Mouse (Mus musculus) kidney, embryonic 15.5 days (tissue): Measurements from ENCODE around the gene Rab34. TPM values are rescaled to one million over a fixed set of nuclear protein-coding genes. Genes with fewer than 3 reads are reported as not detected.

Source experiments
- ATAC-seq: fragments of 200-750 bp; cut with Nextera tagmentation; replicated peaks from 2 replicates; pipeline ENCODE4 v1.8.0; 2017; ENCODE audit warnings: moderate TSS enrichment; ENCODE audit not compliant: low FRiP score
- H3K27ac ChIP-seq: fragments of 300-500 bp; sonication (generic); 2 replicates; pipeline ENCODE4 v1.5.1; 2015; ENCODE audit warnings: mild to moderate bottlenecking, inconsistent platforms
- H3K27me3 ChIP-seq: fragments of 300-500 bp; sonication (generic); 2 replicates; pipeline ENCODE4 v1.6.1; 2015; ENCODE audit warnings: inconsistent platforms
- H3K36me3 ChIP-seq: fragments of 300-500 bp; sonication (generic); 2 replicates; pipeline ENCODE4 v1.6.1; 2015; ENCODE audit warnings: inconsistent platforms
- H3K4me1 ChIP-seq: fragments of 300-500 bp; sonication (generic); 2 replicates; pipeline ENCODE4 v1.6.1; 2015; ENCODE audit warnings: inconsistent platforms
- H3K4me2 ChIP-seq: fragments of 300-500 bp; sonication (generic); 2 replicates; pipeline ENCODE4 v1.6.1; 2015; ENCODE audit warnings: moderate library complexity, mild to moderate bottlenecking, inconsistent platforms
- H3K4me3 ChIP-seq: fragments of 300-500 bp; sonication (generic); replicated peaks from 2 replicates; pipeline ENCODE4 v1.5.1; 2015; ENCODE audit warnings: mild to moderate bottlenecking, inconsistent platforms
- H3K9ac ChIP-seq: fragments of 300-500 bp; sonication (generic); 2 replicates; pipeline ENCODE4 v1.6.1; 2015; ENCODE audit warnings: mild to moderate bottlenecking, inconsistent platforms
- H3K9me3 ChIP-seq: fragments of 300-500 bp; sonication (generic); replicated peaks from 2 replicates; pipeline ENCODE4 v1.6.1; 2016; ENCODE audit warnings: inconsistent platforms
- WGBS: fragments of 180-500 bp; shearing (Covaris S2); methylation state at CpG from one replicate; pipeline ENCODE4 v1.1.7; 2015; ENCODE audit warnings: mixed read lengths; 5-methylcytosine and 5-hydroxymethylcytosine counted together
- microRNA-seq: library from miRNA; unstranded; fragments of <30 nt; microRNA quantifications from one replicate; pipeline ENCODE4, GENCODE M21; 2016
- polyA plus RNA-seq: library from polyadenylated mRNA; unstranded; fragments of >200 nt; fragmentation: Nextera tagmentation; extraction: Ambion mirVana; gene quantifications from 2 replicates; pipeline ENCODE4 v1.2.1, GENCODE M21; 2015

Rab34 gene
- polyA plus RNA-seq, 1 experiment from 2014 or later, result 132 TPM

DNA sequence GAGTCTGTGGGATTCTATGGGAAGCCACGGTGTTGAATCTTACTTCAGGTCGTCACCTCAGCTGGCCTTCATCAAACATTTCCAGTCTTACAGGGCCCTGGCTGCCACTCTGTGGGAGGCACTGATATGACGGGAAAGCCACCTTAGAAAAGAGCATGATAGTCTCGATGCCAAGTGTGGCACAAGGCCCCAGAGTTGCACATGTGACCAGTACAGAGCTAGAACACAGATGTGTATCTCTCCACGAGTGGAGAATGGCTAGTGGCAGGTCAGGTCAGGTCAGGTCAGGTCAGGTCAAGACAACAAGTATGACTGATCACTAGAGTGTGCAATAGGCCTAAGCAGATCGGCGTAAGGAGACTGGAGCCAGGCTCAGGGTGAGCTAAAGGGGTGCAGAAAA lies 22.4 kb downstream of the Rab34 start:
- peaks cover 9% of the 10 kb centered on the region for H3K4me1 ChIP-seq
- ATAC-seq, result no peak
- 64% methylated on average over 7 of the region's 7 CpGs for WGBS
- H3K27me3 ChIP-seq, result no peaks in the 10 kb centered on the region
- no peak overlapping the region for H3K4me3 ChIP-seq
- H3K27ac ChIP-seq, result no peak overlapping the region
- peaks cover 100% of the 10 kb centered on the region for H3K36me3 ChIP-seq
- no peak overlapping the region for H3K4me2 ChIP-seq
- H3K9me3 ChIP-seq, result no peaks in the 10 kb centered on the region
- H3K9ac ChIP-seq, result no peak overlapping the region

DNA sequence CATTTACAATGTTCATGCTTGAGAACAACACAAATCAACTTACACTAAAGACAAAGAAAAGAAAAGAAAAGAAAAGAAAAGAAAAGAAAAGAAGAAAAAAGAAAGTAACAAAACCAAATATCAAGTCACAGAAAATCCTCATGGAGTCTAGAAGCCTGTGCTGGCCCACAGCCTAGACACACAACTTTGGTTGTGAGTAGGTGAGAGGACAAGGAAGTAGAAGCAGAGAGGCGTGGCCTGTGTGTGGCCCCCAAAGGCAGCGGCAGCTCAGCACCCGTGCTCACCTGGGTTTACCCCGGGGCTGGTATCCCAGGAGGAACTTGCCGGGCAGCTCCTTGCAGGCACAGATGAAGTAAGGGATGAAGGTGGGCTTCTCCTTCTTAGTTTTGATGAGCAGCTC lies 23.3 kb downstream of the Rab34 start:
- H3K4me2 ChIP-seq, result no peak overlapping the region
- H3K4me3 ChIP-seq, result no peak overlapping the region
- no peak overlapping the region for H3K9ac ChIP-seq
- no peak overlapping the region for H3K27ac ChIP-seq
- H3K27me3 ChIP-seq, result no peaks in the 10 kb centered on the region
- no peaks in the 10 kb centered on the region; the same call in 1 of the 2 replicates for H3K4me1 ChIP-seq
- WGBS, result 88% methylated on average over 5 of the region's 5 CpGs
- peaks cover 100% of the 10 kb centered on the region for H3K36me3 ChIP-seq
- no peak for ATAC-seq
- no peaks in the 10 kb centered on the region for H3K9me3 ChIP-seq

DNA sequence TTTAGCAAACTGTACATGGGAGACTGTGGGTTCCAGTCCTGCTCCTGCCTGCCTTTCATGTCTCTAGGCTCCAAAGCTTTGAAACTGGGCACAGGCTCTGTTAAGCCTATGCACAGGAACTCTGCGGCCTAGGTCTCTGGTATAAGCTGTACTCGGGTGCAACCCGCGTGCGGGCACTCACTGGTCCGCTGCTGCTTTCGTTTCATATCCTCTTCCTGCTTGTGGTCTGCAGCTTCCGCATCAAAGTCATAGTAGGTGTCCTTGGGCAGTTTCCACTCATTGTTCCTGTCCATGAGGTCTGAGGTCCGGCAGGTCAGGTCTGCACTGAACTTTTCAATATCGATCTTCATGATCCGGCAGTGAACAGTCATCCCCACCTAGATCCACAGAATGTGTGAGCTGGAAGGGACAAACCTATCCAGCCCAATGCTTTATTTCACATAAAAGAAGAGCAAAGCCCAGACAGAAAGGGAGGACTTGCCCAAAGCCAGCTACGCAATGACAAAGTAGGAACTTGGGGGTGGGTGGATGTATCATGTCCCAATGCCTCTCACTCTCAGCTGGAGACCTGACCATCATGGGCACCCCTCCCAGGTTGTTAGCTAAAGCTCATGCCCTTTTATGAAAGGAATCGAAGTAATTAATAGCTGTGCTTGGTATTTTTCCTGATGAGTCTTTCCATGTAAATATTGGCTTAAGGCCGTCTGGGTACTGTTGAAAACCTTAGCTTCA lies 25.0 kb downstream of the Rab34 start:
- no peaks in the 10 kb centered on the region for H3K4me1 ChIP-seq
- H3K36me3 ChIP-seq, result peaks cover 100% of the 10 kb centered on the region
- no peak overlapping the region for H3K4me3 ChIP-seq
- H3K9me3 ChIP-seq, result no peaks in the 10 kb centered on the region
- WGBS, result 95% methylated on average over 14 of the region's 14 CpGs
- H3K27me3 ChIP-seq, result no peaks in the 10 kb centered on the region
- no peak for ATAC-seq
- no peak overlapping the region for H3K27ac ChIP-seq
- no peak overlapping the region for H3K9ac ChIP-seq
- no peak overlapping the region for H3K4me2 ChIP-seq

DNA sequence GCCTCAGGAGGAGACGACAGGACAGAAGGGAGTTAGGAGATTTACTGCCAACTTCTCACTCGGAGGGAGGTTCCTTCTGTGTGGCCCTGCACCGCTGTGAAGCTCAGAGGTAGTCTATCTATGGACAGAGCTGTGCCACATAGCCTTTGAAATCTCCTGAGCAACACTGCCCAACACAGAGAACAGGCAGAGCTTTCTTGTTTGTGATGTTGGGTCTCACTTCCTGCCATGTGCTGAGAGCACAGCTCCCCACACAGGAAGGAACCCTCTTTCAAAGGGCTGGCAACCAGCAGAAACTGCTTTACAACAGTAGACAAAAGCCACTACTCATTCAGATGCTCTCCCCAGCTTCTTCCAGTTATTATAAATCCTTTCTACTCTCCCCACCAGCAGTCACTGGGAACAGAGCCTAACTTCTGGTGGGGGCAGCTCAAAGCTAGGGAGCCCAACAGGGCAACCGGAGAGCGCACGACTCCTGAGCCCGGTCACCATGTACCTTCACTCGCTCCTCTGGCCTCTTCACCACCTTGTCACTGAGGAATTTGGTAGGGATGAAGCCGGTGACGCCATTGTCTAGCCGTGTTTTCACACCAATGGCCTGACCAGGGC lies 27.6 kb downstream of the Rab34 start:
- no peak overlapping the region for H3K9ac ChIP-seq
- no peak overlapping the region for H3K4me3 ChIP-seq
- no peaks in the 10 kb centered on the region for H3K9me3 ChIP-seq
- no peak for ATAC-seq
- H3K27me3 ChIP-seq, result no peaks in the 10 kb centered on the region
- H3K4me2 ChIP-seq, result no peak overlapping the region
- H3K27ac ChIP-seq, result no peak overlapping the region
- 80% methylated on average over 11 of the region's 11 CpGs for WGBS
- H3K4me1 ChIP-seq, result no peaks in the 10 kb centered on the region
- peaks cover 99% of the 10 kb centered on the region for H3K36me3 ChIP-seq

DNA sequence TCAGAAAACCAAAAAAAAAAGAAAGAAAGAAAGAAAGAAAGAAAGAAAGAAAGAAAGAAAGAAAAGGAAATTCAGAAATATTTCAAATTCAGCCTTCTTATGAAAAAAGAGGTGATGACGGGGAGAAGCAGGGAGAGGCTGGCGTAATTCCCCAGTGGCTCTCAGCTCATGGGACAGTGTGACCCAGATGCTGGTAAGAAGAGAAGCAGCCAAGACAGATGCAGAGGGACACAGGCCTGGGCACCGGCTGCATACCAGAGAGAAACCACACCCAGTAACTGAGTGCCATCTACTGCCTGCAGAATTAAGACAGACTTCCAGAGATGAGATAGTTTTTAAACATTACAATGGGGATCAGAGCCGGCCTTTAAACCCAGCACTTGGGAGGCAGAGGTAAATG lies 35.4 kb downstream of the Rab34 start:
- H3K9ac ChIP-seq, result no peak overlapping the region
- peaks cover 98% of the 10 kb centered on the region for H3K36me3 ChIP-seq
- no peaks in the 10 kb centered on the region for H3K27me3 ChIP-seq
- no peak overlapping the region for H3K4me3 ChIP-seq
- H3K4me1 ChIP-seq, result no peaks in the 10 kb centered on the region
- ATAC-seq, result no peak
- no peak overlapping the region for H3K4me2 ChIP-seq
- no peak overlapping the region for H3K27ac ChIP-seq
- 95% methylated on average over 4 of the region's 4 CpGs for WGBS
- no peaks in the 10 kb centered on the region for H3K9me3 ChIP-seq

DNA sequence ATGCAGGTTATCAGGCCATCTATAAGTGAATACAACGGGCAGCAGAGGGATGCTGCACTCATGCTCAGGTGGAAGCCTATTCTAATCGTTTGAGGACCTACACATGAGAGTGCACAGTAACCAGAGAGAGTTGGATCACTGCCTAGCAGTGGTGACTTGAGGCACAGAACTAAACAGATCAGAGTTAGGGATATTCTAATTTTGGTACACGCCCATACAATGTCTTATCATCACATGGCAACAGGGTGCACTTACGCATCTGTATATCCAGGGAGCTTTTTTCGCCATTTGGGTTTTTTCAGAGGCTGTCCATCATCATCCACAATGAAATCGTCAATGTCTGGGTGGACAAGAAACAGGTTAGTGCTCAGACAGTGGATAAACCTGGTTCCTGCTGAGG lies 43.3 kb downstream of the Rab34 start:
- Histone ChIP-seq H3K4me1 (no peaks in the 10 kb centered on the region), H3K4me3 (no peak overlapping the region), H3K27me3 (no peaks in the 10 kb centered on the region), H3K36me3 (peaks cover 93% of the 10 kb centered on the region), H3K27ac (no peak overlapping the region), H3K9ac (no peak overlapping the region), H3K4me2 (no peak overlapping the region), H3K9me3 (no peaks in the 10 kb centered on the region)
- no peak for ATAC-seq
- whole genome bisulfite sequencing, result 92% methylated on average over 6 of the region's 6 CpGs

DNA sequence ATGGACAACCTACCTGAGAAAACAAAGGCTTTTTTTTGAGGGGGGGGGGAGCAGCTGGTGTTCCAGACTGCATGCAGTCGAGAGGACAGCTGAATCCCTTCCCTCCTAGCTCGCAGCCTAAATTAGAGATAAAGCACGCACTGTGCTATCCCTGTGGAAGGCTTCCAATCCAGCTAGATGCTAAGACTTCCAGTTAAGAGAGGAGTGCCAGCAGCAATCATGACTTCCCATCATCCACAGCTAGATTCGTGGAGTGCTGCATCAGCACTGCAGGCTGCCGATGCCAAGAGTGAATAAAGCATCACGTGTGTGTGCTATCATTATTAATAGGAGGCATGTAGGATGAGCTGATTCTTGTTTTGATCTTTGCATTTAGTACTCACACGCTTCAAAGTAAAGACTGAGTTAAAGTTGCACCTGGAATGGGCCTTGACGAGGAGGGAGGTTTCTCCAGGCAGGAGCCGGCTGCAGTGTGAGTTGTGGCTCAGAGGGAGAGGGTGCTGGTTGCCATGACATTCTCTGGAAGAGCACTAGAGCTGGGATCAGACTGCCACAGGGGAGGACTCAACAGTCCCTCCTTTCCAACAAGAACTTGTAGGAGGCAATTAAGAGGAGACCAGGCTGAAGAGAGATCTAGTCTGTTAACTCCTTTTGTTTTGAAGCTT lies 52.1 kb downstream of the Rab34 start:
- Histone ChIP-seq H3K27me3 (no peaks in the 10 kb centered on the region), H3K9ac (no peak overlapping the region), H3K9me3 (no peaks in the 10 kb centered on the region), H3K27ac (no peak overlapping the region), H3K4me2 (no peak overlapping the region), H3K36me3 (peaks cover 48% of the 10 kb centered on the region), H3K4me3 (no peak overlapping the region), H3K4me1 (peaks cover 16% of the 10 kb centered on the region)
- no peak for ATAC-seq
- 87% methylated on average over 9 of the region's 9 CpGs for WGBS

Small RNA genes lying within 50 kb of the gene (microRNA-seq; reads per million reads assigned to microRNA genes)
- gene Mir7653, result not detected

Other genes with a start within 250 kb of the Rab34 start
- gene Phf12, start 205.7 kb upstream of the Rab34 start, polyA plus RNA-seq, result 15.0 and 20.5 TPM in 2 replicates
- 16.6 and 18.3 TPM in 2 replicates for gene Dhrs13, start 156.2 kb upstream of the Rab34 start, polyA plus RNA-seq
- 46.1 and 53.2 TPM in 2 replicates for gene Flot2, start 150.5 kb upstream of the Rab34 start, polyA plus RNA-seq
- 34.2 and 38.4 TPM in 2 replicates for gene Eral1, start 108.0 kb upstream of the Rab34 start, polyA plus RNA-seq
- gene Fam222b, start 93.8 kb upstream of the Rab34 start, polyA plus RNA-seq, result 14.5 and 18.2 TPM in 2 replicates
- gene Traf4, start 22.8 kb upstream of the Rab34 start, polyA plus RNA-seq, result 94.2 and 99.5 TPM in 2 replicates
- gene Nek8, start 11.8 kb upstream of the Rab34 start, polyA plus RNA-seq, result 21.1 and 25.0 TPM in 2 replicates
- 28.7 and 31.8 TPM in 2 replicates for gene Tlcd1, start 11.7 kb upstream of the Rab34 start, polyA plus RNA-seq
- 1,327 and 1,492 TPM in 2 replicates for gene Rpl23a, start 4.8 kb upstream of the Rab34 start, polyA plus RNA-seq
- 3.1 and 4.3 TPM in 2 replicates for gene Proca1, start 5.0 kb downstream of the Rab34 start, polyA plus RNA-seq
- 78.6 and 84.5 TPM in 2 replicates for gene Sdf2, start 57.3 kb downstream of the Rab34 start, polyA plus RNA-seq
- gene Supt6, start 57.6 kb downstream of the Rab34 start, polyA plus RNA-seq, result 27.3 and 29.4 TPM in 2 replicates
- gene 2610507B11Rik, start 73.3 kb downstream of the Rab34 start, polyA plus RNA-seq, result 76.0 and 81.8 TPM in 2 replicates
- 0.32 and 0.43 TPM in 2 replicates for gene BC030499, start 102.4 kb downstream of the Rab34 start, polyA plus RNA-seq
- 43.3 and 47.4 TPM in 2 replicates for gene Spag5, start 113.1 kb downstream of the Rab34 start, polyA plus RNA-seq
- gene Aldoc, start 134.5 kb downstream of the Rab34 start, polyA plus RNA-seq, result 6.0 and 6.4 TPM in 2 replicates
- 77.5 and 86.2 TPM in 2 replicates for gene Pigs, start 140.0 kb downstream of the Rab34 start, polyA plus RNA-seq
- 40.2 and 44.9 TPM in 2 replicates for gene Unc119, start 155.1 kb downstream of the Rab34 start, polyA plus RNA-seq
- gene Foxn1, start 198.1 kb downstream of the Rab34 start, polyA plus RNA-seq, result 0.10 TPM in 1 of 2 replicates, not detected in the other
- 1.1 and 1.2 TPM in 2 replicates for gene Slc13a2, start 233.8 kb downstream of the Rab34 start, polyA plus RNA-seq